ENCODE assay signal across 28 mouse cellular contexts in genomic region chr19:41007733-41008132, GRCm38 (mm10). TPM values are rescaled to one million over a fixed set of nuclear protein-coding genes. Genes with fewer than 3 reads are reported as not detected.
DNase-seq lines count a peak whose midpoint lies in the region; ATAC-seq and TF ChIP-seq lines count a peak whose summit lies in the region.
"Had no signal": no experiment of that assay in that cellular context is flagged by ENCODE, and none has a peak within 500 bp of the region (broad histone marks: within the 10 kb centered on the region; RNA-seq: fewer than 3 reads in every experiment).

No protein-coding gene starts in this region.

- peak overlapping the region; percentile 51 for H3K27ac ChIP-seq in heart, adult 2 months
- H3K27ac ChIP-seq in kidney, postnatal 0 days = peak overlapping the region; percentile 48; the same call in 1 of the 2 replicates
- H3K27ac ChIP-seq in kidney, embryonic 14.5 days (ENCODE audit: low read depth, low read length) = no peak overlapping the region
- peak overlapping the region; percentile 55; the same call in 1 of the 2 replicates for H3K27ac ChIP-seq in intestine, postnatal 0 days (ENCODE audit: low read depth, low read length)
- no peak overlapping the region for H3K27ac ChIP-seq in thymus, adult 2 months (ENCODE audit: control insufficient read depth, insufficient read depth, low read length)
- H3K27ac ChIP-seq: forebrain, embryonic 10.5 days; forebrain, embryonic 13.5 days; heart, embryonic 10.5 days; heart, embryonic 13.5 days; hindbrain, embryonic 14.5 days; hindbrain, postnatal 0 days had no signal

- 62% methylated on average over 4 of the region's 4 CpGs for WGBS in heart, adult 2 months
- 31% methylated on average over 4 of the region's 4 CpGs for WGBS in kidney, postnatal 0 days
- 25% methylated on average over 4 of the region's 4 CpGs for WGBS in kidney, embryonic 14.5 days
- 37% methylated on average over 4 of the region's 4 CpGs for WGBS in intestine, postnatal 0 days
- 82% methylated on average over 4 of the region's 4 CpGs for WGBS in thymus, adult 2 months

- TF ChIP-seq POLR2A in heart, adult 2 months (IDR thresholded peaks at IDR 0.05; ENCODE audit: insufficient read depth, low read depth, low read length) = no peak
- no peak for TF ChIP-seq POLR2A in thymus, adult 2 months (IDR thresholded peaks at IDR 0.05; ENCODE audit: control insufficient read depth, extremely low read depth, insufficient read depth, low read length, poor library complexity)

- intact Hi-C loops in heart, adult 2 months (cut with DNase I) = no loop called here

- no peak for DNase-seq in heart, adult 2 months
- no peak for DNase-seq in heart, adult 8-10 months (ENCODE audit: low spot score)
- DNase-seq in kidney, postnatal 0 days (ENCODE audit: low spot score) = no peak
- DNase-seq in thymus, adult 2 months = no peak
- DNase-seq: adrenal gland, postnatal 10 days; adrenal gland, postnatal 36 days; cerebellum, adult 18-20 months; cerebellum, adult 9-10 months; cerebellum, postnatal 14 days had no signal

- no peaks in the 10 kb centered on the region for H3K36me3 ChIP-seq in heart, adult 2 months (ENCODE audit: control insufficient read depth, insufficient read depth, low read length)
- H3K36me3 ChIP-seq in kidney, postnatal 0 days (ENCODE audit: insufficient read depth, low read length) = no peaks in the 10 kb centered on the region
- H3K36me3 ChIP-seq in kidney, embryonic 14.5 days (ENCODE audit: control insufficient read depth, insufficient read depth, low read length) = no peaks in the 10 kb centered on the region
- H3K36me3 ChIP-seq in intestine, postnatal 0 days (ENCODE audit: control insufficient read depth, insufficient read depth) = no peaks in the 10 kb centered on the region
- H3K36me3 ChIP-seq in thymus, adult 2 months (ENCODE audit: control insufficient read depth, insufficient read depth, low read length) = peaks cover 18% of the 10 kb centered on the region
- H3K36me3 ChIP-seq: forebrain, embryonic 10.5 days; G1E; heart, embryonic 10.5 days; heart, embryonic 13.5 days had no signal

- no peak for ATAC-seq in kidney, postnatal 0 days (replicated peaks; ENCODE audit: low FRiP score, low read depth)
- no peak for ATAC-seq in kidney, embryonic 14.5 days (ENCODE audit: low FRiP score, low TSS enrichment)
- ATAC-seq in intestine, postnatal 0 days = peak; percentile 80
- ATAC-seq: forebrain, embryonic 13.5 days; forebrain, embryonic 16.5 days; hindbrain, postnatal 0 days; Patski had no signal

- H3K27me3 ChIP-seq in heart, adult 2 months (ENCODE audit: control insufficient read depth, insufficient read depth, low read length) = no peaks in the 10 kb centered on the region; the same call in 1 of the 2 replicates
- H3K27me3 ChIP-seq in kidney, postnatal 0 days (ENCODE audit: insufficient read depth, low read length) = no peaks in the 10 kb centered on the region
- no peaks in the 10 kb centered on the region for H3K27me3 ChIP-seq in kidney, embryonic 14.5 days (ENCODE audit: control insufficient read depth, insufficient read depth, low read length)
- H3K27me3 ChIP-seq in intestine, postnatal 0 days (replicated peaks; ENCODE audit: control insufficient read depth, insufficient read depth, low read length) = no peaks in the 10 kb centered on the region
- H3K27me3 ChIP-seq in thymus, adult 2 months (ENCODE audit: control insufficient read depth, insufficient read depth, low read length) = no peaks in the 10 kb centered on the region
- H3K27me3 ChIP-seq: CH12.LX, Patski had no signal

- no peak overlapping the region for H3K4me2 ChIP-seq in kidney, postnatal 0 days (ENCODE audit: low read length)
- no peak overlapping the region for H3K4me2 ChIP-seq in kidney, embryonic 14.5 days (replicated peaks; ENCODE audit: low read depth, low read length)
- H3K4me2 ChIP-seq in intestine, postnatal 0 days (replicated peaks; ENCODE audit: low read depth) = peak overlapping the region; percentile 48
- H3K4me2 ChIP-seq: forebrain, embryonic 13.5 days; heart, embryonic 13.5 days; hindbrain, embryonic 14.5 days had no signal

- no peak overlapping the region for H3K9ac ChIP-seq in heart, adult 2 months (ENCODE audit: low read depth, low read length)
- no peak overlapping the region for H3K9ac ChIP-seq in kidney, postnatal 0 days (ENCODE audit: low read depth, low read length)
- H3K9ac ChIP-seq in kidney, embryonic 14.5 days (ENCODE audit: low read depth, low read length) = no peak overlapping the region
- no peak overlapping the region for H3K9ac ChIP-seq in intestine, postnatal 0 days (ENCODE audit: low read depth, low read length)
- H3K9ac ChIP-seq: forebrain, embryonic 13.5 days; heart, embryonic 13.5 days; hindbrain, embryonic 14.5 days had no signal

- no peak for TF ChIP-seq EP300 in heart, adult 2 months (IDR thresholded peaks at IDR 0.05; ENCODE audit: insufficient read depth, low read depth, low read length)

- H3K79me2 ChIP-seq in heart, adult 2 months (replicated peaks; ENCODE audit: control insufficient read depth, insufficient read depth, low read length) = no peaks in the 10 kb centered on the region

- peaks cover 1% of the 10 kb centered on the region for H3K4me1 ChIP-seq in heart, adult 2 months (ENCODE audit: control insufficient read depth, insufficient read depth, low read length)
- no peaks in the 10 kb centered on the region for H3K4me1 ChIP-seq in kidney, postnatal 0 days (replicated peaks; ENCODE audit: insufficient read depth, low read length)
- no peaks in the 10 kb centered on the region for H3K4me1 ChIP-seq in kidney, embryonic 14.5 days (ENCODE audit: control insufficient read depth, insufficient read depth, low read length)
- 0 out of 2 replicates have a peak, but pooled peaks cover 5% of the 10 kb centered on the region for H3K4me1 ChIP-seq in intestine, postnatal 0 days (replicated peaks; ENCODE audit: control insufficient read depth, insufficient read depth, low read length)
- peaks cover 10% of the 10 kb centered on the region for H3K4me1 ChIP-seq in thymus, adult 2 months (replicated peaks; ENCODE audit: control insufficient read depth, insufficient read depth, low read length)
- H3K4me1 ChIP-seq: heart, embryonic 10.5 days had no signal

- no peaks in the 10 kb centered on the region for H3K9me3 ChIP-seq in kidney, postnatal 0 days (replicated peaks; ENCODE audit: low read length)
- peaks cover 2% of the 10 kb centered on the region; the same call in 1 of the 2 replicates for H3K9me3 ChIP-seq in kidney, embryonic 14.5 days (ENCODE audit: control insufficient read depth, low read length)
- H3K9me3 ChIP-seq in intestine, postnatal 0 days (ENCODE audit: control insufficient read depth) = no peaks in the 10 kb centered on the region
- H3K9me3 ChIP-seq: forebrain, embryonic 10.5 days; forebrain, embryonic 13.5 days; G1E; heart, embryonic 10.5 days; heart, embryonic 13.5 days had no signal

- no peak for TF ChIP-seq CTCF in heart, adult 2 months (IDR thresholded peaks at IDR 0.05)
- TF ChIP-seq CTCF in kidney, postnatal 0 days (IDR thresholded peaks at IDR 0.05; ENCODE audit: low read depth) = no peak
- TF ChIP-seq CTCF in intestine, postnatal 0 days (IDR thresholded peaks at IDR 0.05; ENCODE audit: low read depth) = no peak
- TF ChIP-seq CTCF in thymus, adult 2 months (IDR thresholded peaks at IDR 0.05; ENCODE audit: borderline replicate concordance, control insufficient read depth, extremely low read depth, insufficient read depth, low read length, poor library complexity) = no peak

- H3K4me3 ChIP-seq in heart, adult 2 months = no peak overlapping the region
- no peak overlapping the region for H3K4me3 ChIP-seq in kidney, postnatal 0 days (replicated peaks; ENCODE audit: low read depth, low read length)
- no peak overlapping the region for H3K4me3 ChIP-seq in kidney, embryonic 14.5 days (ENCODE audit: low read length)
- H3K4me3 ChIP-seq in intestine, postnatal 0 days (ENCODE audit: low read depth, low read length) = no peak overlapping the region
- H3K4me3 ChIP-seq in thymus, adult 2 months (ENCODE audit: control insufficient read depth, insufficient read depth, low read length) = no peak overlapping the region
- H3K4me3 ChIP-seq: forebrain, embryonic 10.5 days; forebrain, embryonic 13.5 days; heart, embryonic 10.5 days; heart, embryonic 13.5 days had no signal

RNA-seq across cellular contexts. Expression of gene Blnk, which starts 13.4 kb away (rescaled TPM):
- 1 to 10 TPM; 1.2 to 1.7 TPM for total RNA-seq in heart, adult 2 months (2021)
- polyA plus RNA-seq in heart, adult 2 months (2012; rRNA removed) = 1.9 and 3.6 TPM in 2 replicates
- 1 to 10 TPM in 3 of 4 experiments, under 1 TPM in 1; 0.98 to 2.0 (median 1.7) TPM for total RNA-seq in heart, adult 8-10 months (2022)
- polyA plus RNA-seq in kidney, postnatal 0 days (2015; fragmentation: Nextera tagmentation; extraction: Ambion mirVana) = 29.7 and 29.9 TPM in 2 replicates
- 10.5 and 11.9 TPM in 2 replicates for polyA plus RNA-seq in kidney, embryonic 14.5 days (2014; fragmentation: Nextera tagmentation; extraction: Ambion mirVana)
- 21.2 and 23.8 TPM in 2 replicates for polyA plus RNA-seq in intestine, postnatal 0 days (2015; fragmentation: Nextera tagmentation; extraction: Ambion mirVana)
- 8.5 and 10.9 TPM in 2 replicates for polyA plus RNA-seq in thymus, adult 2 months (2012; rRNA removed)

RNA-seq across cellular contexts. Expression of gene Dntt, which starts 21.3 kb away (rescaled TPM):
- not detected for total RNA-seq in heart, adult 2 months (2021)
- 0.12 TPM in 1 of 2 replicates, not detected in the other for polyA plus RNA-seq in heart, adult 2 months (2012; rRNA removed)
- total RNA-seq in heart, adult 8-10 months (2022) = not detected
- 0.09 and 0.17 TPM in 2 replicates for polyA plus RNA-seq in kidney, postnatal 0 days (2015; fragmentation: Nextera tagmentation; extraction: Ambion mirVana)
- polyA plus RNA-seq in kidney, embryonic 14.5 days (2014; fragmentation: Nextera tagmentation; extraction: Ambion mirVana) = 0.16 and 0.19 TPM in 2 replicates
- not detected in 2 replicates for polyA plus RNA-seq in intestine, postnatal 0 days (2015; fragmentation: Nextera tagmentation; extraction: Ambion mirVana)
- polyA plus RNA-seq in thymus, adult 2 months (2012; rRNA removed) = 401 and 406 TPM in 2 replicates
- total RNA-seq: adrenal gland, adult 18-20 months; adrenal gland, postnatal 36 days; G1E; gastrocnemius, adult 18-20 months; gastrocnemius, postnatal 14 days; heart, postnatal 4 days; hindbrain, postnatal 0 days had no signal
- polyA plus RNA-seq: embryonic facial prominence, embryonic 11.5 days; embryonic facial prominence, embryonic 14.5 days; forebrain, embryonic 10.5 days; forebrain, embryonic 16.5 days; G1E; heart, embryonic 13.5 days; hindbrain, embryonic 11.5 days had no signal

Comparison
In these comparisons a context has a peak if more than half of its experiments do, and no peak if none do; other contexts are left out.
1. H3K27ac ChIP-seq: peak in heart, adult 2 months (single experiment), kidney, postnatal 0 days (single experiment) and intestine, postnatal 0 days (single experiment); none in kidney, embryonic 14.5 days (single experiment) and thymus, adult 2 months (single experiment).
2. RNA of gene Dntt, which starts 21.3 kb away (polyA plus RNA-seq): 401 to 406 TPM in thymus, adult 2 months; 0.16 to 0.19 TPM in kidney, embryonic 14.5 days, 0.09 to 0.17 TPM in kidney, postnatal 0 days, 0.12 TPM in heart, adult 2 months and not detected in intestine, postnatal 0 days; every median in the first group is over 100 times any median in the second.